ENCODE assay signal across 9 mouse cellular contexts in the genomic region with DNA sequence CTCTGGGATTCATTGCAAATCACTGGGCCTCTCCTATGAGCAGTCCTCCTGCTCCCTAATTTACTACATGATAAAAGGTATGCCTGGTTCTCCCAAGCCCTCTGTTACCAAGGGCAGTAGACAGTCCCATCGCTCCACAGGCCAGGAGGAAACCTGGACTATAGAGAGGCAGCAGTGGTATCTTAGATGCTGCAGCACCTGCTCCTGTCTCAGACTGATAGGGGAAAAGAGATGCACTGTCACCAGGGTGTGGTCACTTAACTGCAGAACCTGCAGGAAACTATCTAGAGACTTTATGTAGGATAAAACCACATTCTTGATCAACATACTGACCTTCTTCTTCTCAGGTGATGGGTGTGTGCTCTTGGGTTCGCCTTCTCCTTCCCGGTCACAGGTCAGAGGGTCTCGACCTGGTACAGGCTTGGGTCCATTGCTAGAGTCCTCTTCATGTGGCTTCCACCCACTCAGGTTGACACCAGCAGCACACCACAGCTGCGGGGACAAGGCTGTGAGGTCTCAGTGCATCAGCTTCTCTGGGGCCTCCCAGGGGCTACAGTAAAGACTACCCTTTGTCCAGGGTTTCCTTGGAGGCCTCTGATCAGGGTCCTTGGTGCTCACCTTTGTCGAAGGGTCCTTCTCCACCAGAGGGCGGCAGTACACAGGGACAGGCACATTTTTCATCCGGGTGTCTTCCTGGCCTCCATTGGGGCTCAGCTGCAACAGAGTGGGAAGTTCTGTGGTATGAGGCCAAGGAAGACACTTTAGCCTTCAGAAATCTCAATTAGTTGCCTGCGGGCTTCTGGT. TPM values are rescaled to one million over a fixed set of nuclear protein-coding genes. Genes with fewer than 3 reads are reported as not detected.
A peak's percentile ranks its signal among the peaks of the same experiment; 100 is the strongest.
DNase-seq lines count a peak whose midpoint lies in the region; ATAC-seq and TF ChIP-seq lines count a peak whose summit lies in the region.
"Had no signal": no experiment of that assay in that cellular context is flagged by ENCODE, and none has a peak within 500 bp of the region (broad histone marks: within the 10 kb centered on the region; RNA-seq: fewer than 3 reads in every experiment).

No protein-coding gene starts in this region.

- peaks cover 100% of the 10 kb centered on the region for H3K36me3 ChIP-seq in limb, embryonic 10.5 days

- WGBS in lung, adult 2 months = 64% methylated on average over 9 of the region's 9 CpGs
- 68% methylated on average over 9 of the region's 9 CpGs for WGBS in limb, embryonic 10.5 days

- no peaks in the 10 kb centered on the region for H3K4me1 ChIP-seq in lung, adult 2 months (ENCODE audit: control insufficient read depth, insufficient read depth, low read length)
- no peaks in the 10 kb centered on the region for H3K4me1 ChIP-seq in limb, embryonic 10.5 days

- no peak for TF ChIP-seq POLR2A in lung, adult 2 months (IDR thresholded peaks at IDR 0.05; ENCODE audit: borderline replicate concordance, extremely low read depth, low read depth, low read length)

- peak; percentile 15; the same call in 1 of the 2 replicates for TF ChIP-seq CTCF in lung, adult 2 months (IDR thresholded peaks at IDR 0.05; ENCODE audit: insufficient read depth, low read length)

- no peak overlapping the region for H3K27ac ChIP-seq in limb, embryonic 10.5 days
- H3K27ac ChIP-seq: heart, embryonic 15.5 days had no signal

- no peaks in the 10 kb centered on the region for H3K9me3 ChIP-seq in limb, embryonic 10.5 days (replicated peaks)
- H3K9me3 ChIP-seq: heart, embryonic 15.5 days had no signal

- H3K4me3 ChIP-seq in lung, adult 2 months (replicated peaks; ENCODE audit: extremely low read depth, low read depth, low read length) = no peak overlapping the region
- no peak overlapping the region for H3K4me3 ChIP-seq in limb, embryonic 10.5 days
- H3K4me3 ChIP-seq: heart, embryonic 15.5 days had no signal

- peak; percentile 88 for ATAC-seq in erythroid progenitor cell, adult 5-6 weeks (replicated peaks; ENCODE audit: low FRiP score, poor library complexity, severe bottlenecking)

- peak; percentile 68 for DNase-seq in adrenal gland, postnatal 10 days
- DNase-seq in adrenal gland, adult 2 months = no peak
- DNase-seq in lung, adult 2 months = no peak
- no peak for DNase-seq in lung, postnatal 25 days (ENCODE audit: low spot score)
- DNase-seq in retina, embryonic 14.5 days (ENCODE audit: low spot score) = peak; percentile 68
- DNase-seq in left cerebral cortex, adult 18-20 months (ENCODE audit: low spot score in 2 of 2) = no peak
- DNase-seq in limb, embryonic 10.5 days (ENCODE audit: low spot score) = no peak

- no peaks in the 10 kb centered on the region for H3K27me3 ChIP-seq in limb, embryonic 10.5 days (ENCODE audit: low read depth, poor library complexity, severe bottlenecking)
- H3K27me3 ChIP-seq: heart, embryonic 15.5 days had no signal

RNA-seq across cellular contexts. Expression of gene Nme3, which starts 6.6 kb away (rescaled TPM):
- 10 to 100 TPM; 43.6 to 51.3 TPM for total RNA-seq in adrenal gland, postnatal 10 days (2021)
- total RNA-seq in adrenal gland, adult 2 months (2021) = 10 to 100 TPM; 70.1 to 73.7 TPM
- polyA plus RNA-seq in adrenal gland, adult 2 months (2012; rRNA removed) = 116 and 124 TPM in 2 replicates
- polyA plus RNA-seq in lung, adult 2 months (2012; rRNA removed) = 55.8 and 69.4 TPM in 2 replicates
- total RNA-seq in erythroid progenitor cell, adult 5-6 weeks (2015; ENCODE audit: low replicate concordance) = 151 and 169 TPM in 2 replicates
- 95.5 and 101 TPM in 2 replicates for total RNA-seq in erythroid progenitor cell, adult 5-6 weeks (2017; ENCODE audit: low replicate concordance)
- total RNA-seq in left cerebral cortex, adult 18-20 months (2021) = 10 to 100 TPM; 51.8 to 54.1 TPM
- 43.6 and 47.0 TPM in 2 replicates for polyA plus RNA-seq in limb, embryonic 10.5 days (2016; fragmentation: Nextera tagmentation; extraction: Ambion mirVana)

RNA-seq across cellular contexts. Expression of gene Mrps34, which starts 8.0 kb away (rescaled TPM):
- total RNA-seq in adrenal gland, postnatal 10 days (2021) = 100 to 1,000 TPM; 123 to 140 TPM
- 100 to 1,000 TPM; 130 to 150 TPM for total RNA-seq in adrenal gland, adult 2 months (2021)
- polyA plus RNA-seq in adrenal gland, adult 2 months (2012; rRNA removed) = 547 and 570 TPM in 2 replicates
- polyA plus RNA-seq in lung, adult 2 months (2012; rRNA removed) = 100 and 115 TPM in 2 replicates
- 8.3 and 9.6 TPM in 2 replicates for total RNA-seq in erythroid progenitor cell, adult 5-6 weeks (2015; ENCODE audit: low replicate concordance)
- 9.1 and 19.4 TPM in 2 replicates for total RNA-seq in erythroid progenitor cell, adult 5-6 weeks (2017; ENCODE audit: low replicate concordance)
- 10 to 100 TPM; 69.0 to 72.9 TPM for total RNA-seq in left cerebral cortex, adult 18-20 months (2021)
- polyA plus RNA-seq in limb, embryonic 10.5 days (2016; fragmentation: Nextera tagmentation; extraction: Ambion mirVana) = 104 and 105 TPM in 2 replicates

RNA-seq across cellular contexts. Expression of gene Eme2, which starts 8.0 kb away (rescaled TPM):
- total RNA-seq in adrenal gland, postnatal 10 days (2021) = 10 to 100 TPM; 30.2 to 45.4 TPM
- total RNA-seq in adrenal gland, adult 2 months (2021) = 10 to 100 TPM; 39.9 to 48.0 TPM
- 58.3 and 58.4 TPM in 2 replicates for polyA plus RNA-seq in adrenal gland, adult 2 months (2012; rRNA removed)
- polyA plus RNA-seq in lung, adult 2 months (2012; rRNA removed) = 41.1 and 48.0 TPM in 2 replicates
- 6.3 and 14.4 TPM in 2 replicates for total RNA-seq in erythroid progenitor cell, adult 5-6 weeks (2015; ENCODE audit: low replicate concordance)
- 12.7 and 24.5 TPM in 2 replicates for total RNA-seq in erythroid progenitor cell, adult 5-6 weeks (2017; ENCODE audit: low replicate concordance)
- 10 to 100 TPM; 47.5 to 51.1 TPM for total RNA-seq in left cerebral cortex, adult 18-20 months (2021)
- 22.1 and 30.6 TPM in 2 replicates for polyA plus RNA-seq in limb, embryonic 10.5 days (2016; fragmentation: Nextera tagmentation; extraction: Ambion mirVana)

RNA-seq across cellular contexts. Expression of gene Spsb3, which starts 16.4 kb away (rescaled TPM):
- total RNA-seq in adrenal gland, postnatal 10 days (2021) = 10 to 100 TPM; 31.5 to 35.6 TPM
- 10 to 100 TPM; 30.8 to 33.1 TPM for total RNA-seq in adrenal gland, adult 2 months (2021)
- 144 and 179 TPM in 2 replicates for polyA plus RNA-seq in adrenal gland, adult 2 months (2012; rRNA removed)
- polyA plus RNA-seq in lung, adult 2 months (2012; rRNA removed) = 76.4 and 85.4 TPM in 2 replicates
- total RNA-seq in erythroid progenitor cell, adult 5-6 weeks (2015; ENCODE audit: low replicate concordance) = 84.0 and 90.5 TPM in 2 replicates
- total RNA-seq in erythroid progenitor cell, adult 5-6 weeks (2017; ENCODE audit: low replicate concordance) = 47.5 and 65.7 TPM in 2 replicates
- total RNA-seq in left cerebral cortex, adult 18-20 months (2021) = 10 to 100 TPM; 60.3 to 60.7 TPM
- polyA plus RNA-seq in limb, embryonic 10.5 days (2016; fragmentation: Nextera tagmentation; extraction: Ambion mirVana) = 48.0 and 50.8 TPM in 2 replicates

RNA-seq across cellular contexts. Expression of gene Nubp2, which starts 16.7 kb away (rescaled TPM):
- 10 to 100 TPM; 42.2 to 43.7 TPM for total RNA-seq in adrenal gland, postnatal 10 days (2021)
- 10 to 100 TPM; 53.1 to 56.6 TPM for total RNA-seq in adrenal gland, adult 2 months (2021)
- polyA plus RNA-seq in adrenal gland, adult 2 months (2012; rRNA removed) = 38.5 and 55.9 TPM in 2 replicates
- polyA plus RNA-seq in lung, adult 2 months (2012; rRNA removed) = 23.6 and 36.7 TPM in 2 replicates
- total RNA-seq in erythroid progenitor cell, adult 5-6 weeks (2015; ENCODE audit: low replicate concordance) = 31.9 and 50.8 TPM in 2 replicates
- total RNA-seq in erythroid progenitor cell, adult 5-6 weeks (2017; ENCODE audit: low replicate concordance) = 35.0 and 44.1 TPM in 2 replicates
- 10 to 100 TPM; 30.4 to 31.0 TPM for total RNA-seq in left cerebral cortex, adult 18-20 months (2021)
- polyA plus RNA-seq in limb, embryonic 10.5 days (2016; fragmentation: Nextera tagmentation; extraction: Ambion mirVana) = 72.7 and 79.7 TPM in 2 replicates

Comparison
In these comparisons a context has a peak if more than half of its experiments do, and no peak if none do; other contexts are left out.
1. DNase-seq: peak in adrenal gland, postnatal 10 days (single experiment) and retina, embryonic 14.5 days (single experiment); none in adrenal gland, adult 2 months (single experiment), lung, adult 2 months (single experiment), lung, postnatal 25 days (single experiment), left cerebral cortex, adult 18-20 months (0 of 2) and limb, embryonic 10.5 days (single experiment).